Mouse (Mus musculus) MEL (cell line): ENCODE results near the gene Nop9. TPM values are rescaled to one million over a fixed set of nuclear protein-coding genes. Genes with fewer than 3 reads are reported as not detected.

Experiments used
- DNase-seq: peaks from one replicate; pipeline ENCODE4 v3.0.0; 2011; ENCODE audit warnings: low read depth, low spot score
- H3K27ac ChIP-seq: 2 replicates; pipeline ENCODE4 v1.5.1; 2012; ENCODE audit warnings: low read depth, mild to moderate bottlenecking, control low read depth, low read length, moderate library complexity; ENCODE audit not compliant: control insufficient read depth
- H3K27me3 ChIP-seq, 2 experiments: fragments of 150-350 bp in 1 of 2; sonication (generic) in 1 of 2; 2 replicates each; pipeline ENCODE4 v1.6.1; 2012; ENCODE audit warnings: low read length in 2 of 2, mild to moderate bottlenecking in 2 of 2, improper control_type of control experiment in 1 of 2, moderate library complexity in 1 of 2; ENCODE audit not compliant: insufficient read depth in 2 of 2, control insufficient read depth in 1 of 2
- H3K36me3 ChIP-seq, 2 experiments: 2 replicates each; pipeline ENCODE4 v1.6.1; 2012 to 2014; ENCODE audit warnings: low read length in 2 of 2, improper control_type of control experiment in 1 of 2, inconsistent platforms in 1 of 2, mild to moderate bottlenecking in 1 of 2; ENCODE audit not compliant: insufficient read depth in 2 of 2, control insufficient read depth in 1 of 2
- H3K4me1 ChIP-seq, 2 experiments: fragments of 150-350 bp in 1 of 2; sonication (generic) in 1 of 2; 2 replicates each; pipeline ENCODE4 v1.6.1; 2012; ENCODE audit warnings: low read length in 2 of 2, improper control_type of control experiment in 1 of 2, mild to moderate bottlenecking in 1 of 2; ENCODE audit not compliant: insufficient read depth in 2 of 2, control insufficient read depth in 1 of 2
- H3K4me3 ChIP-seq, 2 experiments: fragments of 150-350 bp in 1 of 2; sonication (generic) in 1 of 2; 2 replicates each; pipeline ENCODE4 v1.5.1; 2012; ENCODE audit warnings: low read depth in 2 of 2, low read length in 2 of 2, mild to moderate bottlenecking in 2 of 2, moderate library complexity in 2 of 2, control low read depth in 1 of 2, improper control_type of control experiment in 1 of 2; ENCODE audit not compliant: control insufficient read depth in 1 of 2, insufficient read depth in 1 of 2
- H3K79me2 ChIP-seq: 2 replicates; pipeline ENCODE4 v1.6.1; 2012; ENCODE audit warnings: mild to moderate bottlenecking, low read length, moderate library complexity; ENCODE audit not compliant: control insufficient read depth, poor library complexity, insufficient read depth
- H3K9ac ChIP-seq: 2 replicates; pipeline ENCODE4 v1.6.1; 2012; ENCODE audit warnings: low read depth, mild to moderate bottlenecking, control low read depth, low read length, moderate library complexity; ENCODE audit not compliant: control insufficient read depth, poor library complexity, severe bottlenecking
- H3K9me3 ChIP-seq: fragments of 150-350 bp; sonication (generic); replicated peaks from 2 replicates; pipeline ENCODE4 v1.6.1; 2012; ENCODE audit warnings: mild to moderate bottlenecking, low read length, improper control_type of control experiment, moderate library complexity; ENCODE audit not compliant: insufficient read depth
- CHD1 ChIP-seq: IDR thresholded peaks from 2 replicates; pipeline ENCODE4 v1.6.1; 2012; ENCODE audit warnings: low read depth, mild to moderate bottlenecking, inconsistent platforms, low read length, improper control_type of control experiment
- CHD2 ChIP-seq: IDR thresholded peaks from 2 replicates; pipeline ENCODE4 v1.6.1; 2011; ENCODE audit warnings: low read length, improper control_type of control experiment
- GABPA ChIP-seq: IDR thresholded peaks from 2 replicates; pipeline ENCODE4 v1.6.1; 2012; ENCODE audit warnings: low read depth, mild to moderate bottlenecking, inconsistent platforms, low read length, improper control_type of control experiment, moderate library complexity
- HCFC1 ChIP-seq: IDR thresholded peaks from 2 replicates; pipeline ENCODE4 v1.6.1; 2012; ENCODE audit warnings: low read depth, mild to moderate bottlenecking, inconsistent platforms, low read length, improper control_type of control experiment, moderate library complexity
- KAT2A ChIP-seq: conservative IDR thresholded peaks from 2 replicates; pipeline ENCODE4 v1.6.1; 2012; ENCODE audit warnings: low read depth, low read length, improper control_type of control experiment, inconsistent platforms
- MAX ChIP-seq: IDR thresholded peaks from 2 replicates; pipeline ENCODE4 v1.6.1; 2011; ENCODE audit warnings: low read length, improper control_type of control experiment
- MAZ ChIP-seq: IDR thresholded peaks from 2 replicates; pipeline ENCODE4 v1.6.1; 2012; ENCODE audit warnings: low read depth, mild to moderate bottlenecking, inconsistent platforms, low read length, improper control_type of control experiment
- MEF2A ChIP-seq: IDR thresholded peaks from 2 replicates; pipeline ENCODE4 v1.6.1; 2014; ENCODE audit warnings: low read depth, mild to moderate bottlenecking, inconsistent platforms, low read length, improper control_type of control experiment; ENCODE audit not compliant: poor library complexity, insufficient replicate concordance, severe bottlenecking; ENCODE audit errors: extremely low read depth
- MXI1 ChIP-seq: IDR thresholded peaks from 2 replicates; pipeline ENCODE4 v1.6.1; 2011; ENCODE audit warnings: mild to moderate bottlenecking, low read depth, low read length, improper control_type of control experiment
- MYB ChIP-seq: IDR thresholded peaks from 2 replicates; pipeline ENCODE4 v1.6.1; 2011; ENCODE audit warnings: mild to moderate bottlenecking, low read depth, low read length, improper control_type of control experiment
- NELFE ChIP-seq: IDR thresholded peaks from 2 replicates; pipeline ENCODE4 v1.6.1; 2011; ENCODE audit warnings: low read depth, low read length, improper control_type of control experiment
- NRF1 ChIP-seq: IDR thresholded peaks from 2 replicates; pipeline ENCODE4 v1.6.1; 2014; ENCODE audit warnings: low read depth, mild to moderate bottlenecking, inconsistent platforms, low read length, improper control_type of control experiment, moderate library complexity; ENCODE audit not compliant: poor library complexity, insufficient read depth, severe bottlenecking
- POLR2A ChIP-seq, 2 experiments: IDR thresholded peaks; 2 replicates each; pipeline ENCODE4 v1.6.1; 2011 to 2012; ENCODE audit warnings: low read length in 2 of 2, mild to moderate bottlenecking in 2 of 2, control low read depth in 1 of 2, improper control_type of control experiment in 1 of 2, low read depth in 1 of 2, moderate library complexity in 1 of 2; ENCODE audit not compliant: control insufficient read depth in 1 of 2, insufficient read depth in 1 of 2, poor library complexity in 1 of 2
- POLR2AphosphoS2 ChIP-seq: IDR thresholded peaks from 2 replicates; pipeline ENCODE4 v1.6.1; 2011; ENCODE audit warnings: low read length, improper control_type of control experiment
- POLR2AphosphoS5 ChIP-seq: IDR thresholded peaks from 2 replicates; pipeline ENCODE4 v1.6.1; 2012; ENCODE audit warnings: low read depth, borderline replicate concordance, mild to moderate bottlenecking, inconsistent platforms, low read length, moderate library complexity, mixed read lengths
- USF2 ChIP-seq, 2 experiments: IDR thresholded peaks; 2 replicates each; pipeline ENCODE4 v1.6.1; 2011 to 2012; ENCODE audit warnings: improper control_type of control experiment in 2 of 2, low read length in 2 of 2, borderline replicate concordance in 1 of 2, inconsistent platforms in 1 of 2, low read depth in 1 of 2, mild to moderate bottlenecking in 1 of 2; ENCODE audit not compliant: insufficient read depth in 1 of 2
- ZKSCAN1 ChIP-seq: IDR thresholded peaks from 2 replicates; pipeline ENCODE4 v1.6.1; 2012; ENCODE audit warnings: low read depth, mild to moderate bottlenecking, inconsistent platforms, low read length, improper control_type of control experiment, moderate library complexity
- polyA plus RNA-seq, 2 experiments: library from polyadenylated mRNA; stranded (reverse) in 1 of 2; unstranded in 1 of 2; fragments of >175 nt in 1 of 2; fragments of >200 nt in 1 of 2; gene quantifications; 2 replicates each; pipeline versions ENCODE4 v1.2.1 to v1.2.4; 2012; ENCODE audit warnings: low replicate concordance in 2 of 2, low read depth in 1 of 2; ENCODE audit not compliant: insufficient read length in 2 of 2, insufficient read depth in 1 of 2, missing spikeins in 1 of 2
- total RNA-seq: library from RNA; depleted of rRNA; stranded (reverse); fragments of 300-350 nt; gene quantifications from 2 replicates; pipeline ENCODE4 v1.2.3, GENCODE M21; 2012

Gene Nop9
- total and polyA plus RNA-seq, 3 experiments, result 47.8 to 112 TPM; not detected in 1

DNA sequence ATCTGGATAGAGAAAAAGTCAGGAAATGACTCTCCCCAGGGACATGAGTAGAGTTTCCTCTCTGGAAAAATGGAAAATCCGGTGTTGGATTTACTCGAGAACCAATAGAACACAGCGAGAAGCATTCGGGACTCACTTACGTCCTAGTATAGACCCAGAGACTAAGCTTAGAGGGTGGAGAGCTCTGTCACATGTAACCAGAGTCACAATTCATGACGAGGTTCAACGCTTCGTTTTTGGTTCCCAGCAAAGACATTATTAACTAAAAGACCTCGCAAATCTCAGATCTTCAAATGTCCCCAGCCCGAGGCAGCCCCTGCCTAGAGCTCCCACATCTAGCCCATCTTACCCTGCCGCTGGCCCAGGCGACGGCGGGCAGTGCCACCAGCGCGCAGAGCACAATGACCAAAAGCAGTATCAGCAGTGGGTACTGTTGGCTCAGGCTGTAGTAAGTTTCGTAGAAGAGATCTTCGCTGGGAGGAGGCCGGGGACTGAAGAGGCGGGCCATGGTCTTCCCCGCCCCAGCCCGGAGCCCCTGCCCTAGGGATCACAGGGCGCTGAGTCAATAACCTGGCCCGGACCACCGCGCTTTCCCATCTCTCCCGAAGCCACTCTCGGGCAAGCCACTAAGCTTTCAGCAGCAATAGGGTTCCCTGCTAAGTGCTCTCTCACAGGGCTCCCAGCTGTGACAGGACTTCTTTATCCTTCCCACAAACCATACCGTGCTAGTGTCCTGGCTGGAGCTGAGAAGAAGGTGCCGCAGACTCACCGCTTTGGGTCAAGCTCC, 37.9 kb downstream of the Nop9 start:
- no peaks in the 10 kb centered on the region for H3K27me3 ChIP-seq
- no peak overlapping the region for H3K27ac ChIP-seq

DNA sequence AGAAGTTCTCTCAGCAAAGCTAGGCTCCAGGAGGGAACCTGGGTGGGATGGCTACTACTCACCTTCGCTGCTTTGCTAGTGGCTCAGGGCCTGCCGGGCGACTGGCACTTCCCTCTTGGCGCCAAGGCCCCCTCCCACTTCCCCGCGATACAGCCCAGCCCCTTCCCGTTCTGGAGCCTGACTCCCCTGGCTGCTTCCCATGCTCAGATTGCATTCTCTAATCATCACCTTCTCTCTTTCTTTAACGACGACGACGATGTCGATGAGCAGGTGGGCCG, 38.4 kb downstream of the Nop9 start, which contains the start of gene Adcy4:
Gene Adcy4 (minus strand): TSS at position 138 of the 278 bp plus-strand sequence.
- Histone ChIP-seq H3K27me3 (no peaks in the 10 kb centered on the region), H3K9me3 (no peaks in the 10 kb centered on the region), H3K27ac (no peak within 1 kb of the TSS), H3K79me2 (no peaks in the 10 kb centered on the region; the same call in 1 of the 2 replicates), H3K4me3 (no peak within 1 kb of the TSS), H3K9ac (no peak within 1 kb of the TSS), H3K4me1 (peaks cover 0 to 13% of the 10 kb centered on the region in 2 experiments; a peak in 2 of 4 replicates), H3K36me3 (peaks cover 0 to 4% of the 10 kb centered on the region in 2 experiments; a peak in 1 of 4 replicates)
- no peak for TF ChIP-seq ZKSCAN1
- no peak for TF ChIP-seq NRF1
- TF ChIP-seq USF2 (IDR thresholded peaks at IDR 0.05; ENCODE audit: borderline replicate concordance in 1 of 2, insufficient read depth in 1 of 2, low read depth in 1 of 2, low read length in 2 of 2), result no peak
- no peak for TF ChIP-seq CHD1
- no peak for TF ChIP-seq MAX
- DNase-seq, result no peak

More for the DNA sequence above, 37.9 kb downstream of the Nop9 start:
- H3K9ac ChIP-seq, result no peak overlapping the region
- H3K9me3 ChIP-seq, result no peaks in the 10 kb centered on the region
- H3K4me1 ChIP-seq, result peaks cover 0 to 13% of the 10 kb centered on the region in 2 experiments; a peak in 2 of 4 replicates
- peaks cover 0 to 4% of the 10 kb centered on the region in 2 experiments; a peak in 1 of 4 replicates for H3K36me3 ChIP-seq
- H3K79me2 ChIP-seq, result no peaks in the 10 kb centered on the region; the same call in 1 of the 2 replicates
- TF ChIP-seq NRF1, result no peak
- no peak for TF ChIP-seq GABPA
- no peak for TF ChIP-seq POLR2A (IDR thresholded peaks at IDR 0.05; ENCODE audit: control insufficient read depth in 1 of 2, insufficient read depth in 1 of 2, low read depth in 1 of 2, low read length in 2 of 2, poor library complexity in 1 of 2)
- no peak for TF ChIP-seq KAT2A
- no peak for TF ChIP-seq MYB
- no peak for TF ChIP-seq MXI1
- TF ChIP-seq CHD2, result no peak
- TF ChIP-seq POLR2AphosphoS2, result no peak
- no peak for TF ChIP-seq NELFE
- no peak for TF ChIP-seq MEF2A
- TF ChIP-seq MAZ, result no peak
- TF ChIP-seq HCFC1, result no peak
- TF ChIP-seq POLR2AphosphoS5, result no peak
- DNase-seq, result no peak
- H3K4me3 ChIP-seq, result no peak overlapping the region
